Mouse (Mus musculus) forelimb bud, embryonic 11.5 days (tissue): ENCODE results near the gene Dock10.

Experiments used
- DNase-seq: peaks from one replicate; pipeline ENCODE4 v3.0.0-alpha.2; 2012; ENCODE audit warnings: low read depth, low spot score

Dock10 gene

GRCm38 (mm10) chr1:80656389-80656788 is 101.9 kb downstream of the Dock10 start:
- peak; percentile 17 for DNase-seq

DNA sequence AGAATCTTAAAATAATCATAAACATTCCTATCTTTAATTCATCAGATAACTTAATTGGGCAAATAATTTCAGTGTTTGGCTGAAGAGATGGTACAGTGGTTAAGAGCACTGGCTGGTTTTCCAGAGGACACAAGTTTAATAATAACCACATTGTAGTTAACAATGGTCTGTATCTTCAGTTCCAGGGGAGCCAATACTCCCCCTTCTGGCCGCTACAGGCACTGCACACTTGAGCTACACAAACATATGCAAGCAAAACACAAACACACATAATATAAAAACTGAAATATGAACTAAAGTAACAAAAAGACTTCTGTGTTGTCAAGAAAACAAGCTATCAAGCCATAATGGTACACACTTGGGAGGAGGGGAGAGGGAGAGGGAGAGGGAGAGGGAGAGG is 102.5 kb downstream of the Dock10 start:
- DNase-seq, result no peak

DNA sequence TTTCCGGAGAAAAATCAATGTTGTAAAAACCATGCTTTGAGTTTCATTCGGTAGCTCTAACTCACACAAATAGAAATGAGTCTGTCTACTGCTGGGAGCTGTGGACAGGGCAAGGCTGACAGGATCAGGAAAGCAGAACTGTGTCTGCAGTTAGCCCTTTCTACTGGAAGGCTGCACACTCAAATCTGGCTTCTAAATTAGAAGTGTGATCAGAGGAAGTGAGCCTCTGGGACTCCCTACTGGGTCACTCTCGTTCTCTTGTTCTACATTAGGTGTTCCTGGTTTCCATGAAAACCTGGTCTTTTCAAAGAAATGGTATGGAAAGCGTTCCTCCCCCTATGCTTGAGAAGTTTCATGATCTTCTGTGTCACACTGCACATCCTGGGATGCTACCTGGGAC is 103.1 kb downstream of the Dock10 start:
- no peak for DNase-seq

DNA sequence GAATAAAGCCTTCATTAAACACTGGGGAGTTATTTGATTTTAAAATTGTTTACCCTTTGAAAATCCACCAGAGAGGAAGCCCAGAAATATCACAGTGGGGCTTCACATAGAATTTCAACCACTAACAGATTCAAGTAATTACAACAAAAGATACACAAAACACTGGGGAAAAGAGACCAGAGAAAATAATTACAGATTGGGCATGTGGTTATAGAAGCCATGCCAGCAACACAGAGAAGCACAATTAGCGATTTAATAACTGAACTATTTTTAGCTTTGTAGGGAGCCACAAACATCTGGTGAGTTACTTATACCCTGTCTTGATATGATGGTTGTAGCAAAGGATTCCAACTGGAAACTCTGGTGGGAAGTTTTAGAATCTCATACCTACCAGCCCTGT is 104.2 kb downstream of the Dock10 start:
- no peak for DNase-seq

GRCm38 (mm10) chr1:80652803-80653202 is 105.5 kb downstream of the Dock10 start:
- DNase-seq, result no peak

GRCm38 (mm10) chr1:80652083-80652482 is 106.2 kb downstream of the Dock10 start:
- no peak for DNase-seq

DNA sequence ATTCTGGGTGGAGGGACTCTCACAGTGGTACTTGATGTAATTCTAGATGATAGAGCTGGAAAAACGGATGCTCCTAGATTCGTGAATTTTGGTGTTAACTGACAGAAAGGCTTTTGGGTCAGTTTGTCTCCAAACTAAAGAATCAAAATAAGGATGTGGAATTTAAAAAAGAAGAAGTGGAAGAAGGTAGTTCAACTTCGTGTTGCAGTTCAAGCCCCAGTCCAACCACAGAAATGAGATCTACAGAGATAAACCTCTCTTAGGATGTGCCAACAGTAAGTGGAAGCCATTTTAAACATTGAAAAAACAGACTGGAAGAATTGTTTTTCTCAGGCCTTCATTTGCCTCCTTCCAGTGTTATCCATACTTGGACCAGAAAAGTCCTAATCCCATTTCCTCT is 111.7 kb downstream of the Dock10 start:
- no peak for DNase-seq

DNA sequence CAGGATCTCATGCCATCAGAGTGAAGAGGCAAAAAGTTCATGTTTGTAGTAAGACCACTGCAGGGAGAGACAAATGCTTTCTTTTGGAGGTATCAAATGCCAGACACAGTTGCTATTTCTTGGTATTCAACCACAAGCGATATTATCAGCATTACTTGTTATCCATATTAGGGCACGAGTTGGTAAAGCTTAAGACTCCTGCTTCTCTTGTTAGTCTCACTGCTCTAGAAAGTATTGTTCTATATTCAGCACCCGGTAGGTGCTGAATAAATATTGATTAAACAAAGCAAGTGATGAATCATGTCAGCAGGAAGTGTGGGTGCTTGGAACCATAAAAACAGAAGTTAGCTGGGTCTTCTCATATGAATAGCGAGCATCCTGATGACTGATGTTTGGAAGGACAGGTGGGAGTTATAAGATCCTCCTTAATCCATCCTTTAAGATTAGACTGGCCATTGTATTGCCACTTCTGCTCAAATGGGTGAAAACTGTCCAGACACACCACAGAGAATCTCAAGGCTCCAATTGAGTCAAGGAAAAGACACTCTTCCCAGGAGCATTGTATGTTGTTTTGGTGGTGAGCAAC is 114.4 kb downstream of the Dock10 start:
- no peak for DNase-seq

- no peak for DNase-seq
Measured at GRCm38 (mm10) chr1:80641832-80642231, 116.5 kb downstream of the Dock10 start.

DNA sequence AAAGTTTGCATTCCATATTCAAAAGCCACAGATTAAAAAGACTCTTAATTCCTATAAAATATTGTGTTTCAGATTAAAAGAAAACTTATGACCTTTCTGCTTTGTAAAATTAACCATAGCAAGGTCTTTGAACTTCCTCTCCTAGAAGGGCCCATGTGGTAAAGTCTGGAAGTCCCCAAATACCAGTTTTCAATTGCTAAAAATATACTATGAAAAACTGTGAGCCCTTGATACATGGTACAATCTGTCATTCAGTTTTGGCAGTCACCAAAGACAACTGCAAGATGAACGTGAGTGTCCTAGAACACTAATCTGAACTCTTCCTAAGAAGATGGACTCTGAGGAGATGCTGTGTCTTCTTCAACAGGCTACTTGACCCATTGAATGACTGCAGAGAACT is 117.0 kb downstream of the Dock10 start:
- DNase-seq, result no peak

- no peak for DNase-seq
Measured at GRCm38 (mm10) chr1:80639553-80639952, 118.8 kb downstream of the Dock10 start.

GRCm38 (mm10) chr1:80637214-80637705 is 121.1 kb downstream of the Dock10 start:
- DNase-seq, result no peak

- no peak for DNase-seq
Measured at GRCm38 (mm10) chr1:80635825-80636224, 122.5 kb downstream of the Dock10 start.

DNA sequence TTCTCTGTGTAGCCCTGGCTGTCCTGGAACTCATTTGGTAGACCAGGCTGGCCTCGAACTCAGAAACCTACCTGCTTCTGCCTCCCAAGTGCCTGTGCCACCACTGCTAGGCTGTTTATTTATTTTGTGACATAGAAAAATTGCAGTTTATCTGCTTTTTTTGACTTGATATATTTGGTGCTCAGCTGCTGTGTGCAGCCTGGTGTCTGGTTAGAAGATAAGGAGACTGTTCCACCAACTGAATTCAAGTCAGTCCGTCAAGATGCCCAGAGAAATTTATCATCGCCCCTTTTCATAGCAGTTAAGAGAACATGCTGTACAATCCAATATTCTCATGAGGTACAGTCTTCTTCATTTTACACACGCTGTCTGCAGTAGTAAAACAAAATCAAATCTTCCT is 124.8 kb downstream of the Dock10 start:
- DNase-seq, result no peak

DNA sequence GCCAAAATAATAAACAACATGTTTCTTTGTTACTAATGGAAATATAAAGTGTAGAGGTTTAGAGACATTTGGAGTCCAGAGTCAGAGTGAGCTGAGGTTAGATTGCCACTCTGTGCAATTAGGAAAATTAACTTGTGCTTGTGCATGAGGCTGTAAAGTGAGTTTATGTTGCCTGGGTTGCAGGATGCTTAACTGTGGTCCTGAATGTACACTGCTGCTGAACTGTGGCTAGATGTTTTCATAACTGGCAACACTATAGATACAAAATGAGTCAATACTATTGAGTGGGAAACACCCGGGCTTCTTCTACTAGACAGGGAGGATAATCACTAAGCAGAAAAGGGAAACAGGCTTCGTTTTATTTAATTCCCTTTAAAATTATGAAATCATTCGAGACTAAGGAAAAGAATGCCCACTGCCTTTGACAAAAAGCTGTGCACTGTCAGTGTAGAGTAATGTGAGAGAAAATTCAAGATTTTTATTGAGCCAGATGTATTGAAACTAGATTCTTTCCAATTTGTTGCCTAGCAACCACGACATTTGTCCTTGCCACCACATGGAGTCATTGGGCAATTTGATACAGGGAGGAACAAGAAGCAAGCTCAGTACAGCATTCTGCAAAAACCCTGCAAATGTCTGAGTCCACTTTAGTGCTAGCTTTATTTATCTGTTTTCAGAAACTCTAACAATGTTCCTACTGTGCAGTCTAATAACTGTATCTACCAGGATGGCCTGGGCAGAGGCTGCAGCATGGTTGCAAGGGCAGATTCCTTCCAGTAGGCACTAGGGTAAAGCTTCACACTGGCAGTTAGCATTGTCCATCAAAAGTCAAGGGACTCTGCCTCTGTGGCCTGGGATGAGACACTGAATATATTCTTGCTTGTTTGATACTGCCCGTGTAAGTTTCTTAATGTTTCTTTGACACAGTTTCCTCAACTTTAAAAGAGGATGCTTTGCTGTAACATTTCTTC is 127.9 kb downstream of the Dock10 start:
- peak; percentile 77 for DNase-seq

- no peak for DNase-seq
Measured at GRCm38 (mm10) chr1:80628054-80628453, 130.3 kb downstream of the Dock10 start.

DNA sequence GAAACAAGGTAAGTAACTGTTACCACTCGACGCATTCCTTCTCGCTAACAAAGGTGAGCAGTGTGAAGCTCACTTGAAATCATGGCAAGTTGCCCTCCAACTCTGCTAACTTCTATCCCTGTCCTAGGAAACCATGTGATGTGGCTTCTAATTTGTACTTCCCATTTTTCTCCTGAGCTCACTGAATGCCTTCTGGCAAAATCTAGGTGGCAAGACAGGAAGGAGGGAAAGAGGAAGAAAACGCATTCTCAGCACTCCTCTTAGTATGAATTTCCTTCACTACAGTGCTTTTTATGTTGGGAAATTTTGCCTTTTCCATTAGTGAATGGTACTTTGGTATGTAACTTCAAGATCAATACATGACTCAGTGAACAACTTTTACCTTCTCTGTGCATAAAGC is 131.5 kb downstream of the Dock10 start:
- DNase-seq, result no peak

GRCm38 (mm10) chr1:80625371-80625770 is 133.0 kb downstream of the Dock10 start:
- no peak for DNase-seq

DNA sequence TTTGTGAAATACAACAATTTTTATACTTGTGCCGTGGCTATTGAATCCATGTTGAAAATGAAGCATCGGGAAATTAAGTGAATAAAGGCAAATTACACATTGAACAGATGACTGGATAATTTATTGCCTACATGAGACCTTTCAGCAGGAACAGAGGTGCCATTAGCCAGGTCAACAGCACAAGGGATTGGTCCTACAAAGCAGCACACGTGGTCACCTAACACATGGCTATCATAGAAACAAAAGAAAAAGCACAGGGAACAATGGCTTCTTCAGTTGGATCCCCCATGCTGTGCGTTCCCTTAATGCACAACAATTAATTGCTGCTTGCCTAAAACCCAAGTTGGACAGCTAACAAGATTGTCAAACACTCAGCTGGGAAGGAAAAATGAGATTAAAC is 133.8 kb downstream of the Dock10 start:
- no peak for DNase-seq

DNA sequence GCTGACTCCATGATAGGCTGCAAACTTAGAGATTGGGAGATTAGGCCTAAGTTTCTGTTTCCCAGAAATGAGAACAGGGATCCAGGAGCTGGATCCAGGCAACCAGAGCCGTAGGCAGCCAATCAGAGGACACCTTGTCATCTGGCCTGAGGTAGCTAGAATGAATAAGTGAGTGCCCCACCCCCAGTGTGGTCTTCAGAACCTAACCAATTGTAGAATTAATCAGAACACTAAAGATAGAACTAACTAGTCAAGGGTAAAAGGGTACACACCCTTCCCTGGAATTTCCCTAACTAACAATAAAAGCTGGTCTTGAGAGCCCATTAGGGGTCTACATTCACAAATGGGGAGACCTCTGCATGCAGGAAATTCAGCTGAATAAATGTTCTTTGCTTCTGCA is 135.7 kb downstream of the Dock10 start:
- no peak for DNase-seq

DNA sequence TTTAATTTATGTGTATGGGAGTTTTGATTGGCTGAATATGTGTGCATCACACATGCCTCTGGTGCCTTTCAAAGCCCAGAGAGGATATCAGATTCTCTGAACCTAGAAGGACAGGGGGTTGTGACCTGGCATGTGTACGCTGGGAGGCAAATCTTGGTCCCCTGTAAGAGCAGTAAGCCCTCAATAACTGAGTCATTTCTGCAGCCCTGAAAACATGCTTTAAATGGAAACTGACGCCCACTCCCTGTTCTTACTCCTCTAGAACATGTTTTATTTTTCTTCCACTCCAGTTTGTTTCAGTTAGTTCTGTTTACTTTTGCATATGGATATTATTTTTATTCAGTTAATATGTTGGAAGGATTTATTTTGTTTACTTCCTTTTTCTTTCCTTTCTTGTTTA is 139.2 kb downstream of the Dock10 start:
- DNase-seq, result no peak

GRCm38 (mm10) chr1:80616671-80617070 is 141.7 kb downstream of the Dock10 start:
- DNase-seq, result no peak

GRCm38 (mm10) chr1:80614750-80615149 is 143.6 kb downstream of the Dock10 start:
- DNase-seq, result no peak
